Mouse (Mus musculus): ENCODE results near the gene Chil5. TPM values are rescaled to one million over a fixed set of nuclear protein-coding genes. Genes with fewer than 3 reads are reported as not detected.

The Chil5 gene
- polyA plus RNA-seq, 1 experiment from 2014 or later: not detected

- H3K9ac ChIP-seq (replicated peaks; ENCODE audit: low read depth, low read length): no peak within 1 kb of the TSS
- no peak within 1 kb of the TSS for H3K4me2 ChIP-seq (replicated peaks; ENCODE audit: low read depth, low read length)
- no peaks in the 10 kb centered on the region for H3K4me1 ChIP-seq (ENCODE audit: control insufficient read depth, insufficient read depth, low read length)
- no peak for ATAC-seq (ENCODE audit: insufficient number of reproducible peaks, insufficient read depth, low FRiP score, low read depth)
- no peak within 1 kb of the TSS for H3K27ac ChIP-seq (ENCODE audit: low read length)
- H3K9me3 ChIP-seq (ENCODE audit: control insufficient read depth, low read depth, low read length): no peaks in the 10 kb centered on the region
- H3K4me3 ChIP-seq (ENCODE audit: low read depth, low read length): no peak within 1 kb of the TSS
- peaks cover 15% of the 10 kb centered on the region for H3K36me3 ChIP-seq (ENCODE audit: control insufficient read depth, insufficient read depth, low read length)
- WGBS: 59% methylated on average over 3 of the region's 3 CpGs
- no peaks in the 10 kb centered on the region for H3K27me3 ChIP-seq (ENCODE audit: control insufficient read depth, insufficient read depth, low read length)
Measured at GRCm38 (mm10) chr3:105973411-105973810, 59.2 kb downstream of the Chil5 start, which contains the start of gene Ovgp1. Gene Ovgp1 (plus strand): TSS chr3:105973711.

- 75% methylated on average over 5 of the region's 5 CpGs for WGBS
- Histone ChIP-seq H3K9ac (replicated peaks; ENCODE audit: low read depth, low read length) (no peak overlapping the region), H3K4me3 (ENCODE audit: low read depth, low read length) (no peak overlapping the region), H3K27me3 (ENCODE audit: control insufficient read depth, insufficient read depth, low read length) (no peaks in the 10 kb centered on the region), H3K9me3 (ENCODE audit: control insufficient read depth, low read depth, low read length) (no peaks in the 10 kb centered on the region), H3K4me1 (ENCODE audit: control insufficient read depth, insufficient read depth, low read length) (no peaks in the 10 kb centered on the region), H3K4me2 (replicated peaks; ENCODE audit: low read depth, low read length) (no peak overlapping the region), H3K27ac (ENCODE audit: low read length) (no peak overlapping the region), H3K36me3 (ENCODE audit: control insufficient read depth, insufficient read depth, low read length) (peaks cover 25% of the 10 kb centered on the region)
- no peak for ATAC-seq (ENCODE audit: insufficient number of reproducible peaks, insufficient read depth, low FRiP score, low read depth)
Measured at GRCm38 (mm10) chr3:105971831-105972446, 60.7 kb downstream of the Chil5 start.

Other genes starting within 250 kb of the Chil5 start
- 100 and 112 TPM in 2 replicates for gene Rap1a, start 231.5 kb downstream of the Chil5 start, polyA plus RNA-seq (2014; fragmentation: Nextera tagmentation; extraction: Ambion mirVana)
- gene Adora3, start 162.0 kb downstream of the Chil5 start, polyA plus RNA-seq (2014; fragmentation: Nextera tagmentation; extraction: Ambion mirVana): 0.33 TPM in 1 of 2 replicates, not detected in the other
- not detected in 2 replicates for gene Tmigd3, start 161.9 kb downstream of the Chil5 start, polyA plus RNA-seq (2014; fragmentation: Nextera tagmentation; extraction: Ambion mirVana)
- 1.2 and 1.5 TPM in 2 replicates for gene I830077J02Rik, start 100.2 kb downstream of the Chil5 start, polyA plus RNA-seq (2014; fragmentation: Nextera tagmentation; extraction: Ambion mirVana)
- gene Wdr77, start 73.4 kb downstream of the Chil5 start, polyA plus RNA-seq (2014; fragmentation: Nextera tagmentation; extraction: Ambion mirVana): 137 TPM in 2 replicates
- 417 and 440 TPM in 2 replicates for gene Atp5f1, start 72.7 kb downstream of the Chil5 start, polyA plus RNA-seq (2014; fragmentation: Nextera tagmentation; extraction: Ambion mirVana)
- gene Ovgp1, start 59.1 kb downstream of the Chil5 start, polyA plus RNA-seq (2014; fragmentation: Nextera tagmentation; extraction: Ambion mirVana): 1.8 and 2.0 TPM in 2 replicates
- gene Pifo, start 18.2 kb downstream of the Chil5 start, polyA plus RNA-seq (2014; fragmentation: Nextera tagmentation; extraction: Ambion mirVana): 0.29 and 0.39 TPM in 2 replicates
- 0.39 TPM in 1 of 2 replicates, not detected in the other for gene Chia1, start 80.4 kb upstream of the Chil5 start, polyA plus RNA-seq (2014; fragmentation: Nextera tagmentation; extraction: Ambion mirVana)
- 0.70 TPM in 1 of 2 replicates, not detected in the other for gene Chil3, start 134.8 kb upstream of the Chil5 start, polyA plus RNA-seq (2014; fragmentation: Nextera tagmentation; extraction: Ambion mirVana)
- gene Chil4, start 186.7 kb upstream of the Chil5 start, polyA plus RNA-seq (2014; fragmentation: Nextera tagmentation; extraction: Ambion mirVana): not detected in 2 replicates

All from stomach, embryonic 14.5 days (tissue).